Mouse (Mus musculus): Measurements from ENCODE around the gene Clstn2. TPM values are rescaled to one million over a fixed set of nuclear protein-coding genes. Genes with fewer than 3 reads are reported as not detected.

Gene Clstn2
- polyA plus RNA-seq, 1 experiment from 2014 or later = 13.7 TPM

DNA sequence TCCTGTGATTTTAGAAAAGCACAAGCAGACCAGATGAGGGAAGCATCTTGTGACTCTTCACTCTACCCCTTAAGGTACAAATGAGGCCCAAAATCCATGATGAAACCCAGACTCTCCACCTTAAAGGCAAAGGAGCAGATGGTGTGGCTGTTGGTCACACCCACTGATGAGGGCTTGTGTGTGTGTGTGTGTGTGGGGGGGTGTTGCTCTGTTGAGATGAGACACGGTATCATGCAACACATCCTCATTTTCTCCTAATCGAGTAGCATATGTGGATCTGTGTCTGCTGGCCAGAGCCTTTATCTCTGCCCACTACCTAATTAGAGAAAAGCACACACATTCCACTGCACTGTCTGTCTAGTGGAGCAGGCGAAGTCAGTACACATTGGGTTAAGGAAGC lies 387.2 kb downstream of the Clstn2 start:
- ATAC-seq (ENCODE audit: low FRiP score, low read depth) = no peak
- no peaks in the 10 kb centered on the region for H3K36me3 ChIP-seq
- H3K9ac ChIP-seq = no peak overlapping the region
- 78% methylated on average over 3 of the region's 3 CpGs for WGBS
- H3K4me2 ChIP-seq (replicated peaks) = no peak overlapping the region
- H3K4me3 ChIP-seq = no peak overlapping the region
- 0 out of 2 replicates have a peak, but pooled peaks cover 10% of the 10 kb centered on the region for H3K4me1 ChIP-seq
- no peaks in the 10 kb centered on the region for H3K9me3 ChIP-seq
- 0 out of 2 replicates have a peak, but pooled peaks cover 2% of the 10 kb centered on the region for H3K27me3 ChIP-seq (replicated peaks)
- H3K27ac ChIP-seq = no peak overlapping the region

DNA sequence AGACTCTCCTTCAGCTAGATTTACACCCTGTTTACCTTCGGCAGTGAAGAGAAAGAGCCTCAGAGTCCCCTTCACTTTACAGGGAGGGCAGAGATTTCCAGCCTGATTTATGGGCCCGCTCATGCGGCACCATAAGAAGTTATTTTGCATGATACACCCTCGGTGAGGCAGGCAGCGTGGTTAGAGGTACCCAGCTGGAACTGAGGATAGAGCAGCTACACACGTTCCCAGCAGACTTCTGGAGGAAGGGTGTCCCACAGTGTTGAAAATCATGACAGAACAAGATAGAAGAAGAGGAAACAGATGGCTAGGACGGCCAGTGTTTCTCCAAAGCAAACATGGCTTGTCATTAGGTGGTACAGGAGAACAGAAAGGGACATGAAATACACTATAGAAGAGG lies 390.6 kb downstream of the Clstn2 start:
- Histone ChIP-seq H3K4me1 (0 out of 2 replicates have a peak, but pooled peaks cover 10% of the 10 kb centered on the region), H3K4me2 (replicated peaks) (no peak overlapping the region), H3K9ac (no peak overlapping the region), H3K27ac (no peak overlapping the region), H3K9me3 (no peaks in the 10 kb centered on the region), H3K27me3 (replicated peaks) (no peaks in the 10 kb centered on the region), H3K36me3 (no peaks in the 10 kb centered on the region), H3K4me3 (no peak overlapping the region)
- ATAC-seq (ENCODE audit: low FRiP score, low read depth) = no peak
- 44% methylated on average over 7 of the region's 7 CpGs for WGBS

DNA sequence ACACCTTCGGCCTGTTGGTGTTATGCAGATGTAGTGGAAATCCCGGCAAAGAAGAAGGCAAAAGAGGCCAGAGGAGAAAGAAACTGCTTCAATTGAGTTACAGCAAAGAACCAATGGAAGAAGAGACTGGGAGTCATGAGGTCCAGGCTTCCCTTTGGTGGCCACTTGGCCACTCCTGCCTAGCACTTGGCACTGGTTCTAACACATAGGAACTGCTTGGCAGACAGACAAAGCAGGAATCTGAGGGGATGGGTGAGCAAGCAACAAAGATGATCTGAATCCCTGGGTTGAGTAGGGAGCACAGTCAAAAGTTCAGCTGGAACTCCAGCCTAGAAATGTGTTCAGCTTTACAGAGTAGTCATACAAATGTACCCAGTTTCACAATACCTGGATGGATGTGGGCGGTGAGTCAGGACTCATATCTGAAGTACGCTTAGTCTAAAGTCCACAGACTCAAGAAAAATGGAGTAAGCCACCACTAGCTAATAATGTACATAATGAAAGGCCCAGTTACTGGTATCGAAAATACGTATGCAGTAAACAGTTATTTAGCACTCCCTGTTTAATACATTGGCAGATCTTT lies 392.9 kb downstream of the Clstn2 start:
- no peak overlapping the region for H3K4me3 ChIP-seq
- H3K36me3 ChIP-seq = no peaks in the 10 kb centered on the region
- H3K27ac ChIP-seq = no peak overlapping the region
- H3K4me1 ChIP-seq = 0 out of 2 replicates have a peak, but pooled peaks cover 10% of the 10 kb centered on the region
- no peaks in the 10 kb centered on the region for H3K9me3 ChIP-seq
- H3K4me2 ChIP-seq (replicated peaks) = no peak overlapping the region
- H3K27me3 ChIP-seq (replicated peaks) = no peaks in the 10 kb centered on the region
- no peak for ATAC-seq (ENCODE audit: low FRiP score, low read depth)
- no peak overlapping the region for H3K9ac ChIP-seq
- WGBS = 93% methylated on average over 6 of the region's 6 CpGs

DNA sequence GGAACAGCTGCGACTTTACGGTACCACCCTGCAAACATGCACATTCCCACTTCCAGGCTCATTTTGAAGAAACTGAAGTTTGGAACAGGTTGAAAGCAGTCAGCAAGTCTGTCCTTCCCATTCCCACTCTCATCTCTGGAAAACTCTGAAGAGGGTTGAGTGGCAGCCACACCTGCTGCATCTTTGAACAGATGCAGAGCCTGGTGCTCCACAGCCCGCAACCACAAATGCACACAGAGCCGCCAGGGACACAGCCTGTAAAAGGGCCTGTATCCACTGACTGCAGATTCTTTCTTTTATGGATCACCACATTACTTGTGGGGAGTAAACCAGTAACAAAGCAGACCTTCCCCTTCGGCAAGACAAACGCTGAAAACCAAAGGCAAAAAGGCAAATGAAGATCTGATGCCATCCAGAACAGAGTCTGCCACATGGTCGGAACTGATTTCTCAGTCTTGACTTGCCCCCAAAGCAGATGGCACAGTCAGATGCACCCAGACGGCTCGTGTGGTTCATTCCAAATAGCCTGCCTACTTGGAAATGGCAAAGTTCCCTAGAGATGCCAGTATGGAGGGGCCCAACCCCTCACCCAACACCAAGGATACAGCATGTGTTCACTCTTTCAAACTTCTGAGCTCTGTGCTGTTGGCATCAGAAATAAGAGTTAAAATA lies 394.2 kb downstream of the Clstn2 start:
- no peaks in the 10 kb centered on the region for H3K36me3 ChIP-seq
- no peak overlapping the region for H3K27ac ChIP-seq
- no peak overlapping the region for H3K9ac ChIP-seq
- 0 out of 2 replicates have a peak, but pooled peaks cover 10% of the 10 kb centered on the region for H3K4me1 ChIP-seq
- no peaks in the 10 kb centered on the region for H3K9me3 ChIP-seq
- no peaks in the 10 kb centered on the region for H3K27me3 ChIP-seq (replicated peaks)
- no peak overlapping the region for H3K4me3 ChIP-seq
- WGBS = 89% methylated on average over 9 of the region's 9 CpGs
- no peak overlapping the region for H3K4me2 ChIP-seq (replicated peaks)
- no peak for ATAC-seq (ENCODE audit: low FRiP score, low read depth)

DNA sequence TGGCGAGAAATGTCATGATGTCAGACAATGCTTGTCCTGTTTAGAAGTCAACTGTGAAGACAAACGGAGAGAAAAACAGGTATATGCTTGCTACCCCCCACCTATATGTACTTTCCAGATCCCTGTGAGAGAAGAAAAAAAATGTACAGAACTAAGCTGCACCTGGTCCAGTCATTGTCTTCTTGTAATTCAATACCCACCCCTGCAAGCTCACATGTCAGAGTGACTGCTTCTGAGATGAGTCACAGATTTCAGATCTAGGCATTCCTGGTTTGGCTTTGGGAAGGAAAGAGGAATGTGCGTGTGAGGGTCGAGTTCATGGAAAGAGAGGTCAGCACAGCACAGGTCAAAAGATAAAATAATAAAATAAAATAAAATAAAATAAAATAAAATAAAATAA lies 397.6 kb downstream of the Clstn2 start:
- Histone ChIP-seq H3K27ac (no peak overlapping the region), H3K9ac (no peak overlapping the region), H3K4me2 (replicated peaks) (no peak overlapping the region), H3K36me3 (no peaks in the 10 kb centered on the region), H3K4me3 (no peak overlapping the region), H3K4me1 (no peaks in the 10 kb centered on the region), H3K9me3 (no peaks in the 10 kb centered on the region), H3K27me3 (replicated peaks) (no peaks in the 10 kb centered on the region)
- WGBS = 84% methylated on average over 4 of the region's 4 CpGs
- no peak for ATAC-seq (ENCODE audit: low FRiP score, low read depth)

DNA sequence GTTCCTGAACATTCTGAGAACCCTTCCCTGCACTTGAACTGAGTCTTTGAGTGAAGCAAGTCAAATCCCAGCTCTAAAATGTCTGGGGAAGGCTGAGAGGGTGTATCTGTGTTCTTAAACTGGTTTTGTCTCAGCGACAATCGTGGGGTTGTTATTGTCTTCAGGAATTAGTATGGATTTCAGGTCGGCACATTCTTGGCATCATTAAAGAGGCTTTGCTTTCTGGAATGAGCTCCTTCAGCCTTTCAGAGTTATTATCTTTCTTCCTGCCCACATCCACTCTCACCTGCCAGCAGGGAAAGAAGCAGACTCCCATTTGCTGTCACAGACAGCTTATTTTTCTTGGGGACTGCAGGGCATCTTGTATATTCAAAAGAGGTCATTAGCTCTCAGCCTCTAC lies 398.1 kb downstream of the Clstn2 start:
- no peak overlapping the region for H3K9ac ChIP-seq
- no peaks in the 10 kb centered on the region for H3K4me1 ChIP-seq
- H3K4me2 ChIP-seq (replicated peaks) = no peak overlapping the region
- WGBS = 77% methylated on average over 3 of the region's 3 CpGs
- H3K27ac ChIP-seq = no peak overlapping the region
- no peaks in the 10 kb centered on the region for H3K9me3 ChIP-seq
- H3K27me3 ChIP-seq (replicated peaks) = no peaks in the 10 kb centered on the region
- no peak overlapping the region for H3K4me3 ChIP-seq
- no peak for ATAC-seq (ENCODE audit: low FRiP score, low read depth)
- no peaks in the 10 kb centered on the region for H3K36me3 ChIP-seq

DNA sequence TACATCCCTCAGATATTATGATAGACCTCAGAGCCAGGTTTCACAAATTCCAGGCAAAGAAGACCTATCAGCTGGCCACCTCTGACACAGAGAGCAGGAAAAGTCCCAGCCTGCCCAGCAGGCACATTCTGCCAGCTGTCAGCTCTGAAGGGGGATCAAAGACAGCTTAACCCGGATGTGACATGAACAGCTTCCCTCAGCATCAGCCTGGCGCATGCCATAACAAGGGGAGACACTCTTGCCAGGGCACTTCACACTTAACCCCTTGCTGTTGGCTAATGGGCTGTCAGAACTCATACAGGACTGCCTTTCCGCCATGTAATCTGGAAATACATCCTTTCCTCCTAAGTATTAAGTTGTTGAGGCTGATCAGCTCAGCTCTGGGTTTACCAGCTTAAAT lies 403.8 kb downstream of the Clstn2 start:
- ATAC-seq (ENCODE audit: low FRiP score, low read depth) = no peak
- Histone ChIP-seq H3K36me3 (no peaks in the 10 kb centered on the region), H3K4me2 (replicated peaks) (no peak overlapping the region), H3K4me1 (no peaks in the 10 kb centered on the region), H3K27me3 (replicated peaks) (no peaks in the 10 kb centered on the region), H3K9me3 (no peaks in the 10 kb centered on the region), H3K9ac (no peak overlapping the region), H3K27ac (no peak overlapping the region), H3K4me3 (no peak overlapping the region)
- WGBS = 58% methylated on average over 3 of the region's 3 CpGs

DNA sequence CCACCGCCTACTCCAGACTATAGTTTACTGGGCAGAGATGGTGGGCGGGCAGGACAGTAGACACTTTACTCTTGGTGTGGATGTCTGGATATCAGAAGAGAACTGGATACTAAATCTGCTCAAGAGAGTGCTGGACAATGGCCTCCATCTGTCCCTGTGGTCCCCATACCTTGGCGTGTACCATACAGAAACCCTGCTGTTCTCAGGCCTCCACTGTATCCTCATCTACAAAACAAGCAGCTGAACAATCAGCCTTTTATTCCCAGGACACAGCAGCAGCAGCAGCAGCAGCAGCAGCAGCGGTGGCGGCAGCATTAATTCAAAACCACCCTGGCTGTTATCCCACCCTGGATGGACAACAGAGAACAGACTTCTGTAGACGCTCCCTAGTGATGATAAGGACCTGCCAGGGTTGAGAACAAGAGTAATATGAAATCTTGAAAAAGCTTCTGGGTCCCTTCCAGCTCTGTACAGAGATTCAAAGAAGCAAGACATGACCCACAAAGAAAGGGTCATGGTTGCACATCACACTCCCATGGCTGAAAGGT lies 404.5 kb downstream of the Clstn2 start:
- Histone ChIP-seq H3K36me3 (no peaks in the 10 kb centered on the region), H3K27me3 (replicated peaks) (no peaks in the 10 kb centered on the region), H3K27ac (no peak overlapping the region), H3K4me2 (replicated peaks) (no peak overlapping the region), H3K9me3 (no peaks in the 10 kb centered on the region), H3K4me1 (no peaks in the 10 kb centered on the region), H3K9ac (no peak overlapping the region), H3K4me3 (no peak overlapping the region)
- WGBS = 49% methylated on average over 6 of the region's 6 CpGs
- no peak for ATAC-seq (ENCODE audit: low FRiP score, low read depth)

DNA sequence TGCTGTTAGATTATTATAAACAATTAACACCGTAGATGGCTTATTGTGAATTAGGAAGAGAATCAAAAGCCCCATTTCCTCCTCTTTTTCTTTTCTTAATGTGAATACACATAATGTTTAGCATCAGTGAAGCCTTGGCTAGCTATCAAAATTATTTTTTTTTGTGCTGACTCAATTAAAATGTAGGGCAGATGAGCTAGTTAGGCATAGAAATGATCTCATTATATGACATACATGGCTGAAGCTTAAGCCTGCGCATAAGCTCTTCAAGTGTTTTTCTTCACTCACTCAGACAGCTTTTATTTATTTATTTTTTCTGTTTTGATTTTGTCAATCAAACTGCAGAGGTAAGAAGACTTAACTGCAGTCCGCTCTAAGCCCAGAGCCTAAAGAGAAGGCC lies 405.1 kb downstream of the Clstn2 start:
- no peaks in the 10 kb centered on the region for H3K27me3 ChIP-seq (replicated peaks)
- H3K4me2 ChIP-seq (replicated peaks) = no peak overlapping the region
- no peak overlapping the region for H3K4me3 ChIP-seq
- H3K36me3 ChIP-seq = no peaks in the 10 kb centered on the region
- H3K4me1 ChIP-seq = no peaks in the 10 kb centered on the region
- no peak for ATAC-seq (ENCODE audit: low FRiP score, low read depth)
- H3K9ac ChIP-seq = no peak overlapping the region
- WGBS = 87% methylated on average over 3 of the region's 3 CpGs
- no peak overlapping the region for H3K27ac ChIP-seq
- no peaks in the 10 kb centered on the region for H3K9me3 ChIP-seq

DNA sequence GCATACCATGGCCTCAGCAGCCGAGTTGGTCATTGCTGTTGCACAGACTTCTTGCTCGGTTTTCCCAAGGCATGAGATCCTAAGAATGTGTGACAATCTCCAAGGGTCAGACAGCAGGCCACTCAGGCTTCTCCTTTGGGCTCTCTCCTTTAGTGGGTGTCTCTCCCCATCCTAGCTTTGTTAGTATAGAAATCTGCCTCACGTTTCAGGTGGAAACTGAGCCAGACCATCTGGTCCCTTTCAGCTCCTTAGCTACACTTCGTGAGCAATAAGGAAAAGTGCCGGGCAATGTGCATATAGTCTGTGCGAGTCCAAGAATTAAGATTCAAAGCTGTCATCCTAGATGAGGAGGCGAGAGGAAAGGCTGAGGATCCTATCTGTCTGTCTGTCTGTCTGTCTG lies 422.4 kb downstream of the Clstn2 start:
- 82% methylated on average over 7 of the region's 7 CpGs for WGBS
- no peaks in the 10 kb centered on the region for H3K4me1 ChIP-seq
- H3K4me2 ChIP-seq (replicated peaks) = no peak overlapping the region
- ATAC-seq (ENCODE audit: low FRiP score, low read depth) = no peak
- H3K27ac ChIP-seq = no peak overlapping the region
- H3K4me3 ChIP-seq = no peak overlapping the region
- H3K9ac ChIP-seq = no peak overlapping the region
- H3K27me3 ChIP-seq (replicated peaks) = no peaks in the 10 kb centered on the region
- H3K36me3 ChIP-seq = no peaks in the 10 kb centered on the region
- no peaks in the 10 kb centered on the region for H3K9me3 ChIP-seq

DNA sequence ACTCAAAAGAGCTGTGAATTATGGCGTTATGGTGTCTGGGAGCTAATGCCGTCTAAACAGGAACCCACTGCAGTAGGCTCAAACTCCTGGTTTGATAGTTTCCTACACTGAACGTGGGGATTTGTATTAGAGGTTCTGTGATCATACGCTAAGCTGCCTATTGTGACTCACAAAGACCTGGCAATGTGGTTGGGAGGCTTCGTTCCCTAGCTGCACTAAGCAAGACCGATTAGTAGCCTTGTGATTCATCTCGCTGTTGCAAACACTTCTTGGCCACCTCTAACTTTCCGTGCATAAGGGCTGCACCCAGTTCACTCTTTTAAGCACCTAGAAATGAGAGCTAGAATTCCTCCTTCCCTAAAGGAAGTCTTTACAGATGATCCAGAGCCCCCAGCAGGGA lies 429.3 kb downstream of the Clstn2 start:
- H3K27ac ChIP-seq = no peak overlapping the region
- no peak for ATAC-seq (ENCODE audit: low FRiP score, low read depth)
- H3K4me2 ChIP-seq (replicated peaks) = no peak overlapping the region
- H3K4me1 ChIP-seq = 0 out of 2 replicates have a peak, but pooled peaks cover 3% of the 10 kb centered on the region
- H3K9ac ChIP-seq = no peak overlapping the region
- H3K36me3 ChIP-seq = no peaks in the 10 kb centered on the region
- no peaks in the 10 kb centered on the region for H3K9me3 ChIP-seq
- 82% methylated on average over 8 of the region's 8 CpGs for WGBS
- H3K4me3 ChIP-seq = no peak overlapping the region
- no peaks in the 10 kb centered on the region for H3K27me3 ChIP-seq (replicated peaks)

DNA sequence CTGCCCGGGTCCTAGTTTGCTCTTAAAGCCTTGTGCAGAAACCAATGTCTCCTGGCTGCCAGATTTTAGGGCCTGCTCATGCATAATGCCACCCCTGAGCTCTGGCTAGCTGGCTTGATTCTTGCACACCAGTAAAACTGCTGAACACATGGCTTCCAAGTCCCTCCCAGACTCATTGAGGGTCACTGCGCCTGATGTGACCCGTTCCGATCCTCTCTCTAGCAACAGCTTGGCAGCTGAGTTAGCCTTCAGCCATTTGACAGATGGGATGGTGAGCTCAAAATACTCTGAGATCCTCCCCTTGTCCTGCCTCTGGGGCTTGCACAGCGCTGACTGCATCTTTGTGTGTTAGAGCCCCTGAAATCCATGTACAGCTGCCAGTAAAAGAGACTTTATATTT lies 430.5 kb downstream of the Clstn2 start:
- no peak overlapping the region for H3K9ac ChIP-seq
- no peak for ATAC-seq (ENCODE audit: low FRiP score, low read depth)
- H3K4me1 ChIP-seq = 0 out of 2 replicates have a peak, but pooled peaks cover 3% of the 10 kb centered on the region
- H3K4me3 ChIP-seq = no peak overlapping the region
- H3K4me2 ChIP-seq (replicated peaks) = no peak overlapping the region
- no peak overlapping the region for H3K27ac ChIP-seq
- H3K36me3 ChIP-seq = no peaks in the 10 kb centered on the region
- H3K9me3 ChIP-seq = no peaks in the 10 kb centered on the region
- no peaks in the 10 kb centered on the region for H3K27me3 ChIP-seq (replicated peaks)
- 55% methylated on average over 5 of the region's 5 CpGs for WGBS

DNA sequence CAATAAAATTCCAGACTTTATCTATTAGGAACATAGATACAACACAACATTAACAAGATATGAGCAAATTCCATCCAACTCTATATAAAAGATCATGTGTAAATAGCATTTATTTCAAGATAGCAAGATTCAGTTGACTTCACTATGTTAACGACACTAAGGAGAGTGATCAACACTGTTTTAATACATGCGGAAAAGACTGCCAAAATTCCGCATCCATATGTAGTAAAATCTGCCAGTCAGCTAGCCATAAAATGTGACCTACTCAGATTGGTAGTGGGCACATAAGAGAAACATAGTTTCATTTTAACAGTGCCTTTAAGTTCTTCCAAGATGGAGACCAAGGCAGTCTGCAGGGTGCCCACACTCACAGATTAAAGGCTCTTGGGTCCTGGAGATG lies 434.0 kb downstream of the Clstn2 start:
- ATAC-seq (ENCODE audit: low FRiP score, low read depth) = no peak
- WGBS = 94% methylated on average over 3 of the region's 3 CpGs
- H3K4me2 ChIP-seq (replicated peaks) = no peak overlapping the region
- H3K9me3 ChIP-seq = no peaks in the 10 kb centered on the region
- H3K9ac ChIP-seq = no peak overlapping the region
- H3K27ac ChIP-seq = no peak overlapping the region
- H3K36me3 ChIP-seq = no peaks in the 10 kb centered on the region
- H3K4me3 ChIP-seq = no peak overlapping the region
- 0 out of 2 replicates have a peak, but pooled peaks cover 3% of the 10 kb centered on the region for H3K4me1 ChIP-seq
- no peaks in the 10 kb centered on the region for H3K27me3 ChIP-seq (replicated peaks)
